Mouse (Mus musculus) forebrain, postnatal 0 days (tissue): Measurements from ENCODE around the gene Bora. TPM values are rescaled to one million over a fixed set of nuclear protein-coding genes. Genes with fewer than 3 reads are reported as not detected.

Experiments
- ATAC-seq: fragments of 200-750 bp; cut with Nextera tagmentation; 2 replicates; pipeline ENCODE4 v1.8.0; 2017; ENCODE audit warnings: mild to moderate bottlenecking, moderate library complexity
- DNase-seq: peaks from one replicate; pipeline ENCODE4 v3.0.0-alpha.2; 2015
- H3K27ac ChIP-seq: fragments of 300-500 bp; sonication (generic); 2 replicates; pipeline ENCODE4 v1.5.1; 2014; ENCODE audit warnings: low read depth, mild to moderate bottlenecking, antibody characterized with exemption, low read length, moderate library complexity, mixed read lengths
- H3K27me3 ChIP-seq: fragments of 300-500 bp; sonication (generic); 2 replicates; pipeline ENCODE4 v1.6.1; 2014; ENCODE audit warnings: mild to moderate bottlenecking, low read length, mixed read lengths; ENCODE audit not compliant: insufficient read depth
- H3K36me3 ChIP-seq: fragments of 300-500 bp; sonication (generic); 2 replicates; pipeline ENCODE4 v1.6.1; 2014; ENCODE audit warnings: mild to moderate bottlenecking, moderate library complexity; ENCODE audit not compliant: insufficient read depth
- H3K4me1 ChIP-seq: fragments of 300-500 bp; sonication (generic); 2 replicates; pipeline ENCODE4 v1.6.1; 2014; ENCODE audit warnings: antibody characterized with exemption; ENCODE audit not compliant: insufficient read depth
- H3K4me2 ChIP-seq: fragments of 300-500 bp; sonication (generic); 2 replicates; pipeline ENCODE4 v1.6.1; 2014; ENCODE audit warnings: low read depth, mild to moderate bottlenecking, moderate library complexity
- H3K4me3 ChIP-seq: fragments of 300-500 bp; sonication (generic); 2 replicates; pipeline ENCODE4 v1.5.1; 2014; ENCODE audit warnings: low read depth, low read length, mixed read lengths
- H3K9ac ChIP-seq: fragments of 300-500 bp; sonication (generic); 2 replicates; pipeline ENCODE4 v1.6.1; 2014; ENCODE audit warnings: mild to moderate bottlenecking
- H3K9me3 ChIP-seq: fragments of 300-500 bp; sonication (generic); 2 replicates; pipeline ENCODE4 v1.6.1; 2016; ENCODE audit warnings: low read length
- CTCF ChIP-seq: sonication (generic); IDR thresholded peaks from 2 replicates; pipeline ENCODE4 v1.5.1; 2016; ENCODE audit warnings: antibody characterized with exemption, control low read depth, low read depth
- WGBS: fragments of 180-500 bp; shearing (Covaris S2); extraction: QIAGEN DNeasy Blood & Tissue Kit; methylation state at CpG from one replicate; pipeline ENCODE4 v1.1.7; 2014; 5-methylcytosine and 5-hydroxymethylcytosine counted together
- polyA plus RNA-seq: library from polyadenylated mRNA; unstranded; fragments of >200 nt; fragmentation: Nextera tagmentation; extraction: Ambion mirVana; gene quantifications from 2 replicates; pipeline ENCODE4 v1.2.1, GENCODE M21; 2015
- total RNA-seq: library from RNA; depleted of rRNA; stranded (reverse); fragments of >200 nt; gene quantifications from 2 replicates; pipeline ENCODE4 v1.2.3, GENCODE M21; 2014

Gene Bora
- total and polyA plus RNA-seq, 2 experiments from 2014 or later = 4.2 to 7.0 TPM

GRCm38 (mm10) chr14:99060616-99061015, 14.6 kb downstream of the Bora start:
- DNase-seq = peak; percentile 42
- Histone ChIP-seq H3K9me3 (no peaks in the 10 kb centered on the region), H3K27ac (no peak overlapping the region), H3K36me3 (no peaks in the 10 kb centered on the region), H3K4me2 (peak overlapping the region; percentile 33), H3K27me3 (no peaks in the 10 kb centered on the region), H3K4me1 (no peaks in the 10 kb centered on the region), H3K4me3 (0 out of 2 replicates have a peak overlapping the region, but pooled peaks have one; percentile 9), H3K9ac (no peak overlapping the region)
- 66% methylated on average over 12 of the region's 12 CpGs for WGBS
- ATAC-seq = peak; percentile 77
- TF ChIP-seq CTCF = no peak

DNA sequence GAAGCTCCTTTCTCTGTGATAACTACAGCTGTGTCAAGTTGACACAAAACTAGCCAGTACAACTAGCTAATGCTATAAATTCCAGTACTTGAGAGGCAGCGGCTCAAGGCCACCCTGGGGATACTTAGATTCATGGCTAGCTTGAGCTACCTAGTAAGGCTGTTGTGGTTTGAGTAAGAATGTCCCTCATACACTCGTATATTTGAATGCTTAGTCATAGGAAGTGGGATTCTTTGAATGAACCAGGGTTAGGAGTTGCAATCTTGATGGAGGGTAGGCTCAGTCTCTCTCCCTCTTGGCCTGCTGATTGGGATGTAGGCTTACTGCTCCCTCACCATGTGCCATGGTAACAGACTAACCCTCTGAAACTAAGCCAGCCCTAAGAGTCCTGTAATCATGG, 17.1 kb downstream of the Bora start:
- no peaks in the 10 kb centered on the region for H3K9me3 ChIP-seq
- H3K27ac ChIP-seq = no peak overlapping the region
- no peak overlapping the region for H3K9ac ChIP-seq
- WGBS = 94% methylated on average over 2 of the region's 2 CpGs
- no peak for DNase-seq
- H3K4me2 ChIP-seq = no peak overlapping the region
- no peaks in the 10 kb centered on the region for H3K4me1 ChIP-seq
- H3K4me3 ChIP-seq = no peak overlapping the region
- no peaks in the 10 kb centered on the region for H3K27me3 ChIP-seq
- TF ChIP-seq CTCF = no peak
- ATAC-seq = no peak
- no peaks in the 10 kb centered on the region for H3K36me3 ChIP-seq

DNA sequence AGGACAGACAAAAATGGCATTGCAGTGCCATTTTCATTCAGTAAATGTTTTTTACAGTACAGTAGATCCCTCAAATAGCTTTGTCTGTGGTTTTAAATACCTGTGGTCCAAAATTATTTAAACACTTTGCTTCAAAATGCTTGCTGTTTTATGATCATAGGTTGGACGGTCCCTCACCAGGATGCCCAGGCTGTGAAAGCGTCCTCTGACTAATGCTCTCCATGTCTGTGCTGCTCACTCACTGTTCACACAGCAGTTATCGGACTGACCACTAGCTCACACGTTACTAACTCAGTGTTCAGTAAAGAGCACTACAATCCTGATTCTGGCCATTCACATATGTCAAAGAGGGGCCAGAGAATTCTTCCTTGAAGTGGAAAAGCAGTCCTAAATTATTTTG, 25.1 kb downstream of the Bora start:
- WGBS = 91% methylated on average over 4 of the region's 4 CpGs
- no peaks in the 10 kb centered on the region for H3K9me3 ChIP-seq
- no peak for TF ChIP-seq CTCF
- no peak overlapping the region for H3K27ac ChIP-seq
- ATAC-seq (no peak), DNase-seq (no peak)
- H3K9ac ChIP-seq = no peak overlapping the region
- H3K4me2 ChIP-seq = no peak overlapping the region
- H3K4me3 ChIP-seq = no peak overlapping the region
- no peaks in the 10 kb centered on the region for H3K27me3 ChIP-seq
- H3K36me3 ChIP-seq = peaks cover 14% of the 10 kb centered on the region
- no peaks in the 10 kb centered on the region for H3K4me1 ChIP-seq

- TF ChIP-seq CTCF = no peak
- Histone ChIP-seq H3K9ac (no peak overlapping the region), H3K36me3 (peaks cover 62% of the 10 kb centered on the region), H3K4me2 (no peak overlapping the region), H3K9me3 (no peaks in the 10 kb centered on the region), H3K4me3 (no peak overlapping the region), H3K27me3 (no peaks in the 10 kb centered on the region), H3K27ac (no peak overlapping the region), H3K4me1 (no peaks in the 10 kb centered on the region)
- DNase-seq = no peak
- no peak for ATAC-seq
- 93% methylated on average over 7 of the region's 7 CpGs for WGBS
Measured at GRCm38 (mm10) chr14:99088947-99089346, 42.9 kb downstream of the Bora start.

DNA sequence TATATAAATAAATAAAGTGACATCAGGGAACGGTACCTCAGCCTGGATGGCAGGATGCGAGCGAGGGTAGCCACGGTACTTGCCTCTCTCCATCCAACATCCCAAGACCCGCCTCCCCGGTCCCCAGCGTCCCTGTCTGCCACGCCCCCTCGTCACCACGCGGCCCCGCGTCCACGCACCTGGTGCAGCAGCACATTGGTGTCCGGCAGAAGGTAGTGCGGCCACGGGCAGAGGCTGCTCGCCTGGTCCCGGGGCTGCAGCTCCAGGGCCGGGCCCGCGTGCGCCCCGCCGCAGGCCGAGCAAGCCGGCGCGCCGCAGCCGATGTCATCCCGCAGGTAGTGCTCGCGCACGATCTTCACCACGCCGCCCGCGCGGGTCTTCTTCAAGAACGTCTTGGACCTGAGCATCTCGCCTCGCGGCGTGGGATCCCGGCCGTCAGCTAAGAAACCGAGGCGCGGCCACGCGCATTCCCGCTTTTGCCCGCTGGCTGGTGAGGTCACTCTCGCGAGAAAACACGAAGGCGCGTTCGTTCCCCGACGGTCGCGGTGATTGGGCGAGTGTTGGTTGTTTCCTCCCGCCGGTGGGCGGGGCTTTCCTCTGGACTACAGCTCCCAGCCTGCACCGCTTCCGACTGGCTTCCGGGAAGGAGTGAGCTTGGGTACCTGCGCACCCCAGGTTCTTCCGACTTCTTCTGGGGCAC, 53.4 kb downstream of the Bora start, which contains the start of the genes Pibf1 and Dis3:
TSS of gene Pibf1 (plus strand) at position 158 of the 700 bp plus-strand sequence.
TSS of gene Dis3 (minus strand) at position 504 of the 700 bp plus-strand sequence.
- Histone ChIP-seq H3K4me3 (peak within 1 kb of the TSS; percentile 96), H3K4me1 (peaks cover 7% of the 10 kb centered on the region), H3K36me3 (peaks cover 33% of the 10 kb centered on the region), H3K27me3 (no peaks in the 10 kb centered on the region), H3K9me3 (no peaks in the 10 kb centered on the region), H3K27ac (peak within 1 kb of the TSS; percentile 92), H3K9ac (peak within 1 kb of the TSS; percentile 95), H3K4me2 (peak within 1 kb of the TSS; percentile 76)
- TF ChIP-seq CTCF = no peak
- peak; percentile 99 for DNase-seq
- ATAC-seq = peak; percentile 100
- WGBS = 4% methylated on average over 73 of the region's 73 CpGs

DNA sequence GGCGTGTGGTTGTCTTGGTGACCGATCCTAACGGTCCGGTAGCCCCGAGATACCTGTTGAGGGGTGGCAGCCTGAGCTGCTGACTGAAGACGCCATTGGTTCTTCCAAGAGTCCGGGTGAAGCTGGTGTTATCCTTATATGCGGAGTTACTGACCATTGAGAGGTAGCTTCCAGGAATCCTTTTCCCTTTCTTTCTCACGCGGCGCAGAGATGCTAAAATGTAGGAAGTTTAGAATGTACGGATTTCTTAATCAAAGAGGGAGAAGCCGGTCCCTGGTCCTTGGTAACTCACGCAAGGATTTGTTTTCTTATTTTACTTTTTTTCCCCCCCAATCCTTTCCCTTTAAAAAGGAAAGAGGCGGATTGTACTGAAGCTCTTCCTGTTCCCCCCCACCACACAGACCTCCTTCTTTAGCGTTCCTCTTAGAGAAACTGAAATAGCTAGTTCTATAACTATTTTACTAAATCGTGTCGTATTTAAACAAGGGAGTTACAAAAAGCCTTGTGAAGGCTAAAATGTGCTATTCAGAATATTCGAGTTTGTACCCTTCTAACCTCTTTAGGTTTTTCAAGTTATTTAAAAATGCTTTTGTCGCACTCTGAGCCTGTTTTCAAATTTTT, 54.1 kb downstream of the Bora start:
- Histone ChIP-seq H3K27me3 (no peaks in the 10 kb centered on the region), H3K9ac (peak overlapping the region; percentile 95), H3K4me2 (peak overlapping the region; percentile 44), H3K4me3 (peak overlapping the region; percentile 96), H3K27ac (peak overlapping the region; percentile 57; the same call in 1 of the 2 replicates), H3K4me1 (peaks cover 7% of the 10 kb centered on the region), H3K9me3 (no peaks in the 10 kb centered on the region), H3K36me3 (peaks cover 31% of the 10 kb centered on the region)
- no peak for TF ChIP-seq CTCF
- ATAC-seq (peak; percentile 54), DNase-seq (no peak)
- 7% methylated on average over 20 of the region's 20 CpGs for WGBS

DNA sequence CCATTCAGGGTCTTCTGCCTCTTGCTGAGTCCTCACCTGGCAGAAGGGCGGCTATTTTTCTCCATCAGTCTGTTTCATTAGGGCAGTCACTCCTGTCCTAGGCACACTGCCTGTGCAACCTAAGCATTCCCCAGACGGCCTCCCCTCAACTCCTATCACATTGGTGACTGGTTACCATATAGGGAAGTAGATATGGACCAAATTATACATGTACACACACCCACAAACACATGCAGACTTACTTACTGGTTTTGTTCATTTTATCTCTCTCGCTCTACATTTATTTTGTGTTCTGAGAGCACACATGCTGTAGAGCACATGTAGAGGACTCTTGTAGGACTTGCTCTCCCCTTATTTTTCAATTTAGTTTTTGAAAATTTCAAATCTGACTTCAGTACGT, 57.0 kb downstream of the Bora start:
- Histone ChIP-seq H3K9me3 (no peaks in the 10 kb centered on the region), H3K9ac (no peak overlapping the region), H3K36me3 (peaks cover 22% of the 10 kb centered on the region), H3K4me3 (no peak overlapping the region), H3K4me1 (peaks cover 7% of the 10 kb centered on the region), H3K27ac (no peak overlapping the region), H3K4me2 (no peak overlapping the region), H3K27me3 (no peaks in the 10 kb centered on the region)
- ATAC-seq (no peak), DNase-seq (no peak)
- no peak for TF ChIP-seq CTCF
- WGBS = 96% methylated on average over 4 of the region's 4 CpGs
